Mouse (Mus musculus) midbrain, embryonic 12.5 days (tissue): ENCODE data around the gene Atp5g2. TPM values are rescaled to one million over a fixed set of nuclear protein-coding genes. Genes with fewer than 3 reads are reported as not detected.

Experiments used
- ATAC-seq: fragments of 200-750 bp; cut with Nextera tagmentation; 2 replicates; pipeline ENCODE4 v1.8.0; 2017; ENCODE audit warnings: low read depth, moderate TSS enrichment, moderate library complexity; ENCODE audit not compliant: low FRiP score
- H3K27ac ChIP-seq: fragments of 300-500 bp; sonication (generic); replicated peaks from 2 replicates; pipeline ENCODE4 v1.5.1; 2016; ENCODE audit warnings: mild to moderate bottlenecking
- H3K27me3 ChIP-seq: fragments of 300-500 bp; sonication (generic); 2 replicates; pipeline ENCODE4 v1.6.1; 2016; ENCODE audit warnings: mild to moderate bottlenecking
- H3K36me3 ChIP-seq: fragments of 300-500 bp; sonication (generic); 2 replicates; pipeline ENCODE4 v1.6.1; 2016
- H3K4me1 ChIP-seq: fragments of 300-500 bp; sonication (generic); 2 replicates; pipeline ENCODE4 v1.6.1; 2016
- H3K4me2 ChIP-seq: fragments of 300-500 bp; sonication (generic); replicated peaks from 2 replicates; pipeline ENCODE4 v1.6.1; 2016; ENCODE audit warnings: mild to moderate bottlenecking, moderate library complexity
- H3K4me3 ChIP-seq: fragments of 300-500 bp; sonication (generic); 2 replicates; pipeline ENCODE4 v1.5.1; 2016; ENCODE audit warnings: mild to moderate bottlenecking
- H3K9ac ChIP-seq: fragments of 300-500 bp; sonication (generic); replicated peaks from 2 replicates; pipeline ENCODE4 v1.6.1; 2016; ENCODE audit warnings: mild to moderate bottlenecking, moderate library complexity
- H3K9me3 ChIP-seq: fragments of 300-500 bp; sonication (generic); 2 replicates; pipeline ENCODE4 v1.6.1; 2016; ENCODE audit warnings: mild to moderate bottlenecking
- WGBS: fragments of 180-500 bp; shearing (Covaris S2); methylation state at CpG from one replicate; pipeline ENCODE4 v1.1.7; 2016; 5-methylcytosine and 5-hydroxymethylcytosine counted together
- polyA plus RNA-seq: library from polyadenylated mRNA; unstranded; fragments of >200 nt; fragmentation: Nextera tagmentation; extraction: Ambion mirVana; gene quantifications from 2 replicates; pipeline ENCODE4 v1.2.1, GENCODE M21; 2016

The Atp5g2 gene
- polyA plus RNA-seq, 1 experiment from 2014 or later = 55.9 TPM

- peak overlapping the region; percentile 44 for H3K4me3 ChIP-seq
- no peaks in the 10 kb centered on the region for H3K9me3 ChIP-seq
- H3K4me2 ChIP-seq = peak overlapping the region; percentile 61
- no peaks in the 10 kb centered on the region for H3K36me3 ChIP-seq
- WGBS = under 1% methylated on average over 31 of the region's 32 CpGs
- peaks cover 32% of the 10 kb centered on the region for H3K4me1 ChIP-seq
- peak overlapping the region; percentile 66 for H3K27ac ChIP-seq
- H3K9ac ChIP-seq = peak overlapping the region; percentile 44
- peak; percentile 92 for ATAC-seq
- peaks cover 86% of the 10 kb centered on the region for H3K27me3 ChIP-seq
Observed at GRCm38 (mm10) chr15:102692991-102693411, 20.8 kb upstream of the Atp5g2 start.

- peak overlapping the region; percentile 66 for H3K27ac ChIP-seq
- WGBS = under 1% methylated on average over 26 of the region's 26 CpGs
- H3K9ac ChIP-seq = peak overlapping the region; percentile 41; the same call in 1 of the 2 replicates
- no peaks in the 10 kb centered on the region for H3K9me3 ChIP-seq
- peaks cover 86% of the 10 kb centered on the region for H3K27me3 ChIP-seq
- peak overlapping the region; percentile 61 for H3K4me2 ChIP-seq
- peak; percentile 67 for ATAC-seq
- H3K4me3 ChIP-seq = peak overlapping the region; percentile 44
- H3K4me1 ChIP-seq = peaks cover 32% of the 10 kb centered on the region
- no peaks in the 10 kb centered on the region for H3K36me3 ChIP-seq
Observed at GRCm38 (mm10) chr15:102692321-102692804, 20.2 kb upstream of the Atp5g2 start.

GRCm38 (mm10) chr15:102685791-102686190 is 13.6 kb upstream of the Atp5g2 start:
- Histone ChIP-seq H3K4me2 (no peak overlapping the region), H3K36me3 (no peaks in the 10 kb centered on the region), H3K27me3 (peaks cover 65% of the 10 kb centered on the region), H3K4me3 (no peak overlapping the region), H3K27ac (no peak overlapping the region), H3K4me1 (peaks cover 17% of the 10 kb centered on the region), H3K9me3 (no peaks in the 10 kb centered on the region), H3K9ac (no peak overlapping the region)
- WGBS = 7% methylated on average over 4 of the region's 4 CpGs
- no peak for ATAC-seq

- H3K27ac ChIP-seq = no peak overlapping the region
- no peak for ATAC-seq
- H3K27me3 ChIP-seq = peaks cover 50% of the 10 kb centered on the region
- H3K9ac ChIP-seq = no peak overlapping the region
- WGBS = 19% methylated on average over 1 of the region's 1 CpGs
- no peaks in the 10 kb centered on the region for H3K9me3 ChIP-seq
- no peaks in the 10 kb centered on the region for H3K36me3 ChIP-seq
- peaks cover 17% of the 10 kb centered on the region for H3K4me1 ChIP-seq
- H3K4me3 ChIP-seq = no peak overlapping the region
- H3K4me2 ChIP-seq = no peak overlapping the region
Observed at GRCm38 (mm10) chr15:102683670-102684069, 11.5 kb upstream of the Atp5g2 start.

- Histone ChIP-seq H3K4me1 (peaks cover 22% of the 10 kb centered on the region), H3K9me3 (no peaks in the 10 kb centered on the region)
- 88% methylated on average over 2 of the region's 2 CpGs for WGBS
Observed at GRCm38 (mm10) chr15:102676345-102676744, 4.2 kb upstream of the Atp5g2 start.

GRCm38 (mm10) chr15:102673548-102673947 is 1.4 kb upstream of the Atp5g2 start:
- peak overlapping the region; percentile 75 for H3K4me2 ChIP-seq
- H3K4me3 ChIP-seq = peak overlapping the region; percentile 23; the same call in 1 of the 2 replicates
- no peak overlapping the region for H3K9ac ChIP-seq
- H3K9me3 ChIP-seq = no peaks in the 10 kb centered on the region
- peak; percentile 58 for ATAC-seq
- peaks cover 5% of the 10 kb centered on the region; the same call in 1 of the 2 replicates for H3K36me3 ChIP-seq
- peak overlapping the region; percentile 98 for H3K27ac ChIP-seq
- 3% methylated on average over 10 of the region's 10 CpGs for WGBS
- H3K4me1 ChIP-seq = peaks cover 34% of the 10 kb centered on the region
- H3K27me3 ChIP-seq = no peaks in the 10 kb centered on the region

More at GRCm38 (mm10) chr15:102676345-102676744, 4.2 kb upstream of the Atp5g2 start:
- no peak for ATAC-seq
- Histone ChIP-seq H3K4me3 (no peak overlapping the region), H3K4me2 (no peak overlapping the region), H3K36me3 (no peaks in the 10 kb centered on the region), H3K27me3 (no peaks in the 10 kb centered on the region), H3K9ac (no peak overlapping the region), H3K27ac (no peak overlapping the region)

GRCm38 (mm10) chr15:102671721-102672214 is 384 bp downstream of the Atp5g2 start:
- H3K4me1 ChIP-seq = peaks cover 34% of the 10 kb centered on the region
- peak overlapping the region; percentile 75 for H3K4me2 ChIP-seq
- H3K9me3 ChIP-seq = no peaks in the 10 kb centered on the region
- WGBS = under 1% methylated on average over 27 of the region's 34 CpGs
- no peaks in the 10 kb centered on the region for H3K27me3 ChIP-seq
- H3K36me3 ChIP-seq = peaks cover 20% of the 10 kb centered on the region
- H3K4me3 ChIP-seq = peak overlapping the region; percentile 46
- H3K9ac ChIP-seq = peak overlapping the region; percentile 72
- ATAC-seq = peak; percentile 74
- peak overlapping the region; percentile 98 for H3K27ac ChIP-seq

- H3K4me2 ChIP-seq = peak overlapping the region; percentile 75
- peaks cover 28% of the 10 kb centered on the region for H3K36me3 ChIP-seq
- H3K27me3 ChIP-seq = no peaks in the 10 kb centered on the region
- peak overlapping the region; percentile 98 for H3K9ac ChIP-seq
- peaks cover 34% of the 10 kb centered on the region for H3K4me1 ChIP-seq
- peak overlapping the region; percentile 98 for H3K27ac ChIP-seq
- WGBS = under 1% methylated on average over 53 of the region's 53 CpGs
- H3K4me3 ChIP-seq = peak overlapping the region; percentile 79
- no peaks in the 10 kb centered on the region for H3K9me3 ChIP-seq
- ATAC-seq = peak; percentile 89
Observed at GRCm38 (mm10) chr15:102670767-102671575, 1.2 kb downstream of the Atp5g2 start.

- 16% methylated on average over 6 of the region's 6 CpGs for WGBS
- H3K9ac ChIP-seq = peak overlapping the region; percentile 98
Observed at GRCm38 (mm10) chr15:102670281-102670680, 1.9 kb downstream of the Atp5g2 start.

GRCm38 (mm10) chr15:102669571-102669970 is 2.6 kb downstream of the Atp5g2 start:
- Histone ChIP-seq H3K9me3 (no peaks in the 10 kb centered on the region), H3K4me1 (peaks cover 34% of the 10 kb centered on the region), H3K4me2 (peak overlapping the region; percentile 75), H3K27ac (no peak overlapping the region), H3K4me3 (no peak overlapping the region), H3K9ac (no peak overlapping the region), H3K27me3 (no peaks in the 10 kb centered on the region), H3K36me3 (peaks cover 40% of the 10 kb centered on the region)
- WGBS = 87% methylated on average over 8 of the region's 8 CpGs
- no peak for ATAC-seq

More at GRCm38 (mm10) chr15:102670281-102670680, 1.9 kb downstream of the Atp5g2 start:
- H3K27me3 ChIP-seq = no peaks in the 10 kb centered on the region
- no peaks in the 10 kb centered on the region for H3K9me3 ChIP-seq
- H3K4me1 ChIP-seq = peaks cover 34% of the 10 kb centered on the region
- H3K36me3 ChIP-seq = peaks cover 33% of the 10 kb centered on the region
- no peak for ATAC-seq
- peak overlapping the region; percentile 79 for H3K4me3 ChIP-seq
- peak overlapping the region; percentile 75 for H3K4me2 ChIP-seq
- H3K27ac ChIP-seq = peak overlapping the region; percentile 98

GRCm38 (mm10) chr15:102665494-102665893 is 6.7 kb downstream of the Atp5g2 start:
- no peak overlapping the region for H3K27ac ChIP-seq
- no peak overlapping the region for H3K9ac ChIP-seq
- ATAC-seq = no peak
- H3K27me3 ChIP-seq = no peaks in the 10 kb centered on the region
- 60% methylated on average over 4 of the region's 4 CpGs for WGBS
- peaks cover 11% of the 10 kb centered on the region; the same call in 1 of the 2 replicates for H3K4me1 ChIP-seq
- no peaks in the 10 kb centered on the region for H3K9me3 ChIP-seq
- no peak overlapping the region for H3K4me3 ChIP-seq
- H3K36me3 ChIP-seq = peaks cover 75% of the 10 kb centered on the region
- no peak overlapping the region for H3K4me2 ChIP-seq

- no peak overlapping the region for H3K4me3 ChIP-seq
- H3K9me3 ChIP-seq = no peaks in the 10 kb centered on the region
- no peaks in the 10 kb centered on the region for H3K27me3 ChIP-seq
- WGBS = 86% methylated on average over 8 of the region's 8 CpGs
- no peak overlapping the region for H3K9ac ChIP-seq
- no peak overlapping the region for H3K27ac ChIP-seq
- H3K36me3 ChIP-seq = peaks cover 80% of the 10 kb centered on the region
- no peak overlapping the region for H3K4me2 ChIP-seq
- ATAC-seq = no peak
- no peaks in the 10 kb centered on the region for H3K4me1 ChIP-seq
Observed at GRCm38 (mm10) chr15:102663825-102664224, 8.3 kb downstream of the Atp5g2 start.
